Mouse (Mus musculus) liver, embryonic 16.5 days (tissue): Measurements from ENCODE around the gene Tlx2. TPM values are rescaled to one million over a fixed set of nuclear protein-coding genes. Genes with fewer than 3 reads are reported as not detected.

Source experiments
- ATAC-seq: fragments of 200-750 bp; cut with Nextera tagmentation; 2 replicates; pipeline ENCODE4 v1.8.0; 2017; ENCODE audit warnings: low read depth, mild to moderate bottlenecking, moderate number of reproducible peaks, moderate library complexity
- H3K27ac ChIP-seq: fragments of 300-500 bp; sonication (generic); 2 replicates; pipeline ENCODE4 v1.5.1; 2014; ENCODE audit warnings: mild to moderate bottlenecking, low read length
- H3K27me3 ChIP-seq: fragments of 300-500 bp; sonication (generic); 2 replicates; pipeline ENCODE4 v1.6.1; 2014; ENCODE audit warnings: low read depth, low read length, mixed read lengths; ENCODE audit not compliant: control insufficient read depth, insufficient read depth
- H3K36me3 ChIP-seq: fragments of 300-500 bp; sonication (generic); 2 replicates; pipeline ENCODE4 v1.6.1; 2014; ENCODE audit warnings: mild to moderate bottlenecking; ENCODE audit not compliant: control insufficient read depth, insufficient read depth
- H3K4me1 ChIP-seq: fragments of 300-500 bp; sonication (generic); 2 replicates; pipeline ENCODE4 v1.6.1; 2014; ENCODE audit warnings: low read depth, low read length, mixed read lengths; ENCODE audit not compliant: control insufficient read depth
- H3K4me2 ChIP-seq: fragments of 300-500 bp; sonication (generic); 2 replicates; pipeline ENCODE4 v1.6.1; 2014; ENCODE audit warnings: low read depth, low read length, mixed read lengths
- H3K4me3 ChIP-seq: fragments of 300-500 bp; sonication (generic); 2 replicates; pipeline ENCODE4 v1.5.1; 2014; ENCODE audit warnings: low read depth, mild to moderate bottlenecking, low read length
- H3K9ac ChIP-seq: fragments of 300-500 bp; sonication (generic); 2 replicates; pipeline ENCODE4 v1.6.1; 2014; ENCODE audit warnings: low read depth, low read length
- H3K9me3 ChIP-seq: fragments of 300-500 bp; sonication (generic); replicated peaks from 2 replicates; pipeline ENCODE4 v1.6.1; 2016; ENCODE audit warnings: low read length; ENCODE audit not compliant: control insufficient read depth
- WGBS: fragments of 180-500 bp; shearing (Covaris S2); extraction: QIAGEN DNeasy Blood & Tissue Kit; methylation state at CpG from one replicate; pipeline ENCODE4 v1.1.7; 2014; ENCODE audit not compliant: insufficient replicate concordance; 5-methylcytosine and 5-hydroxymethylcytosine counted together
- polyA plus RNA-seq: library from polyadenylated mRNA; unstranded; fragments of >200 nt; fragmentation: Nextera tagmentation; extraction: Ambion mirVana; gene quantifications from 2 replicates; pipeline ENCODE4 v1.2.1, GENCODE M21; 2015

Tlx2 gene
- polyA plus RNA-seq, 1 experiment from 2014 or later: not detected

DNA sequence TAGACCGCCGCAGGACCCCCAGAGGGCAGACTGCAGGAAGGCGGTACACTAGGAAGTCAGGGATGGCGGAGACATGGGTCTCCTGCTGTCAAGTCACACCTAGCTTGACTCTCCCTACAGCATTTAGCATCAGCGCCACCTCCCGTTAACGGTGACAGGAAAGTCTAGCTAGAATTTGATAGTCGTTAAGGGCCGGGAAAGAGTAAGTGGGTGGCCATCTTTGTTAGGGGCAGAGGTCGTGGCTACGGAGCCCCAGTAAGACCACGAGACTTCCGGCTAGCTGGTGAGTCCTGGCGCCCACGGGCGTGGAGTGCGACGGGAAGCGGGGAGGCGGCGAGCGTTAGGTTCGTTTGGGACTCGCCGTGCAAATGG, 31.2 kb upstream of the Tlx2 start, which contains the start of the genes Ccdc142 and Gm42688:
TSS of gene Ccdc142 (plus strand) at position 286 of the 372 bp plus-strand sequence.
TSS of gene Gm42688 (plus strand) at position 302 of the 372 bp plus-strand sequence.
- under 1% methylated on average over 25 of the region's 25 CpGs for WGBS
- no peaks in the 10 kb centered on the region for H3K36me3 ChIP-seq
- peaks cover 24% of the 10 kb centered on the region for H3K4me1 ChIP-seq
- peak within 1 kb of the TSS; percentile 85 for H3K27ac ChIP-seq
- peak within 1 kb of the TSS; percentile 100 for H3K4me2 ChIP-seq
- H3K9ac ChIP-seq: peak within 1 kb of the TSS; percentile 90
- peak within 1 kb of the TSS; percentile 86 for H3K4me3 ChIP-seq
- no peaks in the 10 kb centered on the region; the same call in 1 of the 2 replicates for H3K27me3 ChIP-seq
- no peaks in the 10 kb centered on the region for H3K9me3 ChIP-seq
- ATAC-seq: peak; percentile 83

DNA sequence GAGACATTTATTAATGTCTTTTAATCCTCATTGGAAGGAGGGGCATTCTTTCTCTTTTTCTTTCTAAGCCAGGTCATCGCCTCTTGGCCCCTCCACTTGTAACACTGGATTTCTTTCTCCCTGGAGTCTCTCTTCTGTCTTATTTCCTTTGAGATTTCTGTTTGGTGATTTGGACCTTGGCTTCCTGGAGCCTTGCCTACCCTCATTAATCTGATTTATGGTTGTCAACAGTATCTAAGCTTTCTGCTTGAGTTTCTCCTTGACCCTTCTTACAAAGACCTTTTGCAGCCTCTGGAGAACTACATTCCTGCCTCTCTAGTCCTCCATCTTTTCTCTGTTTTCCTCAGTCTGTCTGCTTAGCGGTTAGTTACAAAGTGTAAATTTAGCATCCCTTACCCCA, 28.3 kb upstream of the Tlx2 start:
- 54% methylated on average over 2 of the region's 2 CpGs for WGBS

DNA sequence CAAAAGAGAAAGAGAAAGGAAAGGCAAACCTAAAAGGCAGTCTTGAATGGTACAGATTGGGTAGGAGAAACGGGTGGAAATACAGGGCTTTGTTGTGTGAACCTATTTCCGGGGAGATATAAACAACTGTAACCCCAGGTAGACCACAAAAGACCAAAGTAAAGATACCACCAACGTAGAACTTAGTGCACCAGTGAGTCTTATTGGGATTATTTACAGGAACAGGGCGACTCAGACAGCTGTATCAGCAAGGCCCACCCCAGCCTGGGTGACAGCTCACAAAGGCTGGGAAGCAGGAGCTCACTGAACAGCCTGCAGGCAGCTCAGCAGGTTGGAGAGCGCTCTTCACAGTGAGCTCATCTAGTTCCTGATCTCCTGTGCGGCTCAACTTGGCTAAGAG, 25.9 kb upstream of the Tlx2 start:
- ATAC-seq: no peak
- H3K4me1 ChIP-seq: peaks cover 6% of the 10 kb centered on the region
- 45% methylated on average over 6 of the region's 6 CpGs for WGBS
- H3K4me2 ChIP-seq: no peak overlapping the region
- H3K9ac ChIP-seq: no peak overlapping the region
- no peak overlapping the region for H3K27ac ChIP-seq
- no peaks in the 10 kb centered on the region for H3K36me3 ChIP-seq
- 0 out of 2 replicates have a peak, but pooled peaks cover 2% of the 10 kb centered on the region for H3K9me3 ChIP-seq
- peaks cover 3% of the 10 kb centered on the region; the same call in 1 of the 2 replicates for H3K27me3 ChIP-seq
- no peak overlapping the region for H3K4me3 ChIP-seq

More for the DNA sequence above, 28.3 kb upstream of the Tlx2 start:
- ATAC-seq: no peak
- Histone ChIP-seq H3K27me3 (no peaks in the 10 kb centered on the region; the same call in 1 of the 2 replicates), H3K4me3 (no peak overlapping the region), H3K9ac (no peak overlapping the region), H3K4me2 (no peak overlapping the region), H3K36me3 (no peaks in the 10 kb centered on the region), H3K27ac (no peak overlapping the region), H3K4me1 (peaks cover 24% of the 10 kb centered on the region), H3K9me3 (0 out of 2 replicates have a peak, but pooled peaks cover 2% of the 10 kb centered on the region)

DNA sequence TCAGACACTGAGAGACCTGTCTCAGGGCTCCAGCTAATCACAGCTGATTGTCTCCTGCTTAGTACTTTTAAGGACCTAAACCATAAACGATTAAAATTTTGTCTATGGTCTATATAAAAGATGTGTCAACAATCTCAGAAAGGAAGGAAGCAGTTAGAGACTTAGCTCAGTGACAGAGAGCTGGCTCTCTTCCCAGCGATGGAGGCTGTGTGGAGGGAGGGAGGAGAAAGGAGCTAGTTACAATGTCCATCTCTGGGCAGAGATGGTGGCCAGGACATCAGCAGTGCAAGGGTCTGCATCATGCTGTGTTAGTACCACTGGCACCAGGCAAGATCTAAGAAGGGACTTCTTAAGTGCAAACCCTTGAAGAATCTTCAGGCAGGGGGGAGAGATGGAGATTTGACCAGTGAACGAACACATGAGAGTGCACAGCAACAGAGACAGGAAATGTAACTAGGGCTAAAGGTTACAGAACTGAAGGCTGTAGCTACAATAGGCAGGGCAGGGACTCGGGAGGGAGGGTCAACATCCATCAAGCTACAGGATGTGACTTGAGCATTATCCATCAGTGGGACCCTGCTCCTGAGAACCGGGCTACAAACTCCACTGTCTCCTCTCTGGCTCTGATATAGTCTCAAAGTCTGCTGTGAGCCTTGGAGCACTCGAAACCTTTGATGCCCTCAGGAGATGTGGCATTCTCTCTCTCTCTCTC, 22.5 kb upstream of the Tlx2 start:
- H3K27me3 ChIP-seq: peaks cover 33% of the 10 kb centered on the region
- H3K4me1 ChIP-seq: no peaks in the 10 kb centered on the region
- 0 out of 2 replicates have a peak, but pooled peaks have one; percentile 37 for ATAC-seq
- no peak overlapping the region for H3K4me3 ChIP-seq
- H3K27ac ChIP-seq: no peak overlapping the region
- no peaks in the 10 kb centered on the region for H3K36me3 ChIP-seq
- no peak overlapping the region for H3K9ac ChIP-seq
- H3K4me2 ChIP-seq: no peak overlapping the region
- 0 out of 2 replicates have a peak, but pooled peaks cover 2% of the 10 kb centered on the region for H3K9me3 ChIP-seq
- 20% methylated on average over 6 of the region's 6 CpGs for WGBS

DNA sequence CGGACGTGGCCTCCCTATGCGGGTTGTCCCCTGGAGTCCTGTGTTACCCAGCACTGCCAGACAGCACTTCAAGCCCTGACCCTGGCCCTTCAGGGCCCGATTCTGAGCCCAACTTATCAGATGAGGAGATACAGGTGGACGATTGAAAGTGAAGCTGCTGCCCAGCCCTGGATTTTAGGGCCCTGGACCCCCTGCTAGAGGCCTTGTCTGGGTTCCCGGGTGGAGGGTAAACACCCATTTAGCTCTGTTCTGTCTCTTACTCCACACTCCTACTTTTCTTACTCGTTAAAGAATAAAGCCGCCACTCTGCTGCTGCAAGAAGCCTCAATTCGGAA, 17.8 kb upstream of the Tlx2 start:
- no peak for ATAC-seq
- Histone ChIP-seq H3K9ac (no peak overlapping the region), H3K27me3 (peaks cover 80% of the 10 kb centered on the region), H3K4me3 (peak overlapping the region; percentile 10; the same call in 1 of the 2 replicates), H3K9me3 (no peaks in the 10 kb centered on the region), H3K27ac (no peak overlapping the region), H3K4me2 (0 out of 2 replicates have a peak overlapping the region, but pooled peaks have one; percentile 28), H3K4me1 (no peaks in the 10 kb centered on the region; the same call in 1 of the 2 replicates), H3K36me3 (no peaks in the 10 kb centered on the region)
- WGBS: 20% methylated on average over 9 of the region's 9 CpGs

DNA sequence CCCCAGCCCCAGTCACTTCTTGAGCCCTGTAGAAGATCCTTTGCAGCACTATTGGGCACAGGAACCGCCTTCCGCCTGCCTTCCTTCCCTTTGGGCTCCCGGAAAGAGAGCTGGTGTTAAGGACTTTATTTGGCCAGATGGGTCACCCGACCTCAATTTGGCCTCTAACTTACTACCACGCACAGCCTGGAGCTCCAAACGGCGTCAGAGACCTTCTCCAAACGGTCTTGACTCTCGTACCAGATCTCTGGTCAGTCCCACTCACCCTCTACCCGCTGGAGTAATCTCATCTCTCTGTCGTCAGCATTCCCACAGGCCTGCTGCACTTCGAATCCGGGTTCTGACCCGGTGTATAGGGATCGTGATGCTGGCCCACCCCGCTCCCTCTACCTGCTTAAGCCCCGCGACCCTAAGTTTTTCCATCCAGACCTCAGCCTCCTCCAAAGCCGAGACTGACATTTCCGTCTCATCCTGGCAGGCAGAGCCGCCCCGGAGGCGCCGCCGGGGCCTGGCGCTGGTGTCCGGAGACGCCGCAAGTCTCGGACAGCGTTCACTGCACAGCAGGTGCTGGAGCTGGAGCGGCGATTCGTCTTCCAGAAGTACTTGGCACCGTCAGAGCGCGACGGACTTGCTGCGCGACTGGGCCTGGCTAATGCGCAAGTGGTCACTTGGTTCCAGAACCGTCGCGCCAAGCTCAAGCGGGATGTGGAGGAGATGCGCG, 17.3 kb upstream of the Tlx2 start:
- 3% methylated on average over 47 of the region's 47 CpGs for WGBS
- no peak overlapping the region for H3K27ac ChIP-seq
- H3K4me1 ChIP-seq: no peaks in the 10 kb centered on the region; the same call in 1 of the 2 replicates
- no peaks in the 10 kb centered on the region for H3K36me3 ChIP-seq
- no peak overlapping the region for H3K9ac ChIP-seq
- H3K27me3 ChIP-seq: peaks cover 79% of the 10 kb centered on the region
- H3K9me3 ChIP-seq: no peaks in the 10 kb centered on the region
- no peak for ATAC-seq
- peak overlapping the region; percentile 10 for H3K4me3 ChIP-seq
- peak overlapping the region; percentile 28 for H3K4me2 ChIP-seq

DNA sequence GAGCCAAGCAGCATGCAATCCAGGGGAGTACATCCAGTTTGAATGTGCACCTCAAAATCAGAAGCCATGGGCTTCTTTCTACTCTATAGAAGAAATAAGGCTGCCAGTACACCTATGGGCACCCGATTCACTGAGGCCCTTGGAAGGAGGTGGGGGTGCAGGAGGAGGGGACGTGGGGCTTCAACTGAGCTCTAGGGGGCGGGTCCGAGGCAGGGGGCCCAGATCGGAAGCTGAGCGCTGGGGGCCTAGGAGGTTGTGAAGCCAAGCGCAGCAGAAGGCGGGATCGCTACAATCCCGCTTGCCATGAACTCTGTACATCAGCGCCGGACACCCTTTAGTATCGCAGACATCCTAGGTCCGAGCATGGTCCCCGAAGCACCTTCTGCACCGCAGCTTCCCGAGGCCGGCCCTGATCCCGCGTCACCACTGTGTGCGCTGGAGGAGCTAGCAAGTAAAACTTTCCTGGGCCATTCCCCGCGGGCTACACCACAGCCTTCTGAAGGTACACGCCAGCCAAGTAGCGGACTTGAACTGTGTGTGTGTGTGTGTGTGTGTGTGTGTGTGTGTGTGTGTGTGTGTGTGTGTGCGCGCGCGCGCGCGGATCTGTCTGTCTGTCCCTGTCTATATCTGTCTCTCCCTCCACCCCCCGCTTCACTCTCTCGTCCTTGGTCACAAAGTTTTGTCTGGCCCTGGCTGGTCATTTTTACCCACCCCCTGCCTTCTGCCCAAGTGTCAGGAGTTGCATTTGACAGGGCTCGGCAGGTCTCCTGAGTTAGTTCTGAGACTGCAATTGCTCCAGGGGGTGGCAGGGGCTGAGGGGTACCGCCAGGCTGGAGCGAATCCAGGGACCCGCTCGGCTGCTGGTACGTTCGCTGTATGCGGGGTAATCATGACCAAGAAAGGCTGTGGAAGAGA, 16.3 kb upstream of the Tlx2 start, which contains the start of gene Lbx2:
TSS of gene Lbx2 (plus strand) at position 247 of the 915 bp plus-strand sequence.
- H3K27me3 ChIP-seq: peaks cover 79% of the 10 kb centered on the region
- no peaks in the 10 kb centered on the region; the same call in 1 of the 2 replicates for H3K4me1 ChIP-seq
- peak within 1 kb of the TSS; percentile 28 for H3K4me2 ChIP-seq
- H3K4me3 ChIP-seq: 0 out of 2 replicates have a peak within 1 kb of the TSS, but pooled peaks have one; percentile 10
- peaks cover 2% of the 10 kb centered on the region; the same call in 1 of the 2 replicates for H3K36me3 ChIP-seq
- H3K27ac ChIP-seq: no peak within 1 kb of the TSS
- no peak for ATAC-seq
- WGBS: 4% methylated on average over 42 of the region's 42 CpGs
- no peaks in the 10 kb centered on the region for H3K9me3 ChIP-seq
- no peak within 1 kb of the TSS for H3K9ac ChIP-seq

DNA sequence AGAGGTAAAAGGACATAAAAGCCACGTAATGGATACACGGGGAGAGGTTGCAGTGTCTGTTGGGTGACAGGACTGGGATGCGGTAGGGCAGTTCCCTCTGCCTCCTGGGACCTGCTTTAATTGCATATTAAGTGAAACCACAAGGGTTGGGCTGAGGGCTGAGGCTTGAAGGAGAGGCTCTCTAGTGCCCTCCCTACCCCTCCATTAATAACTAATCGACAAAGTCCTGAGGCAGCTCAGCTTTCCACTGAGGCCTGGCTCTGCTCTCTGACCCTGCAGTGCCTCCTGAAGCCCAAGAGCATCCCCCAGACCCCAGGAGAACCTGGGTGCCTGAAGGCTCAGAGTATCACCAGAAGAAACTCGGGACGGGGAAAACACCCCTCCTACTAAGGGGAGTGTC, 14.4 kb upstream of the Tlx2 start:
- H3K9ac ChIP-seq: no peak overlapping the region

More for the DNA sequence above, 14.4 kb upstream of the Tlx2 start:
- ATAC-seq: no peak
- H3K4me3 ChIP-seq: no peak overlapping the region
- H3K27me3 ChIP-seq: peaks cover 66% of the 10 kb centered on the region
- no peaks in the 10 kb centered on the region; the same call in none of the 2 replicates for H3K4me1 ChIP-seq
- no peaks in the 10 kb centered on the region for H3K9me3 ChIP-seq
- H3K4me2 ChIP-seq: no peak overlapping the region
- 17% methylated on average over 6 of the region's 6 CpGs for WGBS
- H3K27ac ChIP-seq: no peak overlapping the region
- peaks cover 2% of the 10 kb centered on the region; the same call in 1 of the 2 replicates for H3K36me3 ChIP-seq
